Mouse (Mus musculus) heart, adult 18-20 months (tissue): ENCODE data around the gene Atp8a1. TPM values are rescaled to one million over a fixed set of nuclear protein-coding genes. Genes with fewer than 3 reads are reported as not detected.

ENCODE experiments used
- DNase-seq, 2 experiments: peaks; one replicate each; pipeline ENCODE4 v3.0.0; 2021 to 2022; ENCODE audit warnings: mixed read lengths in 1 of 2
- total RNA-seq, 2 experiments: library from RNA; stranded (reverse); gene quantifications; 2 replicates each; pipeline ENCODE4 v1.2.3; 2021

The Atp8a1 gene
- total RNA-seq, 2 experiments from 2014 or later = 26.9 to 30.1 TPM

DNA sequence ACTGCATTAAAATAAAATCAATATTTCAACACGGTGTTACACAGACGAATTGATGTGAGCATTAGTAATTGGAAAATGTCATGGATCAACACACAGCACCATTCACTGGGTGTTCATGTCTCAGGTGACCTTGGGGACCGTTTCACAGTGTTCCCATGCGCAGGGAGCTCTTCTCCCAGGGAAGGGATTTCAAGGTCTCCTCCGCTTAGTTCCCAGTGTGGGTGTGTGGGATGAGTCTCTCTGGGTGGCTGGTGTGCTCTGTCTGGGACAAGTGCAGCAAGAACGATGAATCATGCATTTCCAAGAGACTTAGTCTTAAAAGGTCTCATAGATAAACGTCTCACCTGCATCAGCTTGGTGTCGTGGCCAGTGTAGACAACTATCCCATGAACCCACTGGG lies 78.5 kb downstream of the Atp8a1 start:
- DNase-seq = no peak

DNA sequence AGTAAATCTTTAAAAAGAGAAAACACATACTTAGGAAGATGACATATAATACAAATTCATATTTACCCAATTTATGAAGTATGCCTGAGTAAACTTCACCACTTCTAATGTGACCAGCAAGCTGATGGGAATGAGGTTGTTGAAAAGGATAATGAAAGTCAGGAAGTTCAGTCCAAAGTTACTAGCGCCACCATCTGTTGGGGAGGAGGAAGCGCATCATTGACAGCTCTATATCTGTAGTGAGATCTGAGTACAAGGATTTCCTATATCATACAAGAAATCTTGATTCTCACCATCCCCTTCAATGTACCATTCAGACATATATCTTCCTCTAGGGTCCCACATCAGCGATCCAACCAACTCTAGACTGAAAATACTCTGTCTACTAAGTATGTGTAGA lies 82.4 kb downstream of the Atp8a1 start:
- DNase-seq = no peak

DNA sequence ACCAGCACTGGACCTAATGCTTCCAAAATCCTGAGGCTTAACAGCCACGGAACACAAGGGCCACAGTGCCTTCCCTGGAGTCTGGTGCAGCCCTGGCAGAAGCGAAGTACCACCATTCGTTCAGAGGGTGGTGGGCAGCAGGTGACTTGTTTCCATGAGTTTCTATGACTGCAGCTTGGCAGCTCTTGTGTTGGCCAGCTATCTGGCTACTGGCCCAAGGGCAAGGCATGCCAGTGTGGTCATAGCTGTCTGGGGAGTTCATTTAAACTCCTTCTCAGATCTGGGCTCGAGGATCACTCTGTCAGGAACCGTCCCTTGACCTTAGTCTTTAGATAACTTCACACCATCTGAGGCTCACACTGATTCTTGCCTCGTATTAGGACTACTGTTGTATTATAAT lies 89.1 kb downstream of the Atp8a1 start:
- peak in 1 of 2 experiments; percentile 9 for DNase-seq

DNA sequence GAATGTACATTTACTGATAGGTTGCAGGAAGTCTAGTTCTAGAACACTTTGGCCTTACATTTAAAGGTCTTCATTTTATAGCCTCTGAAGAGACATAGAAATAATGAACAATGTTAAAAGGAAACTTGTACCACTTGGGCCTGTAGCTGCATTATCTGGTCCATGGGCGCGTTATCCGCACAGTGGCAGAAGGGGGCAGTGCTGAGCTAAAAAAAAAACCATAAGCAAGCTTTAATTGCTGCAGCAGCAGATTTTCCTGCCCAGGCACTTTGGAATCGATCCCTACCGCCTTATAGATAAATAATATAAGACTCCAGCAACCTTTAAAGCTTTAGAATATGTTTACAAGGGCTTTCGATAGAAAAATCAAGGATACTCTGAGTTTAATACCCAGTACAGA lies 91.1 kb downstream of the Atp8a1 start:
- DNase-seq = peak; percentile 17 to 68

DNA sequence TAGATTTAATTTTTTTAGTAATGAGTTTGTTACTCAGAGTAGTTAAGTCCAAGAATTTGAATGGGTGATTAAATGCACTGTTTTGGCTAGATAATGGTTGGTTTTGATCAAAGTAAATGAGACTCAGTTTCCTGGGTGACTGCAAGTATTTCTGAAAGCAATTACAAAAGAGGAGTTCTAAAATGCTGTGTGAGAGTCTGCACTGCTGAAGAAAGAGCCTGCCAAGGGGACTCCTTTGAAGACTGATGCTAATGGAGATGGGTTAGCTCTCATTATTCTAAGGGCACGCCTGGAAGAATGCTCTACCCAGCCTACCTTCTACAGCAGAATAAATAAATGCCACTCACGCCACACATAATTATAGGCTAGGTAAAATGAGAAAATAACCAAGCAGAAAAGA lies 94.2 kb downstream of the Atp8a1 start:
- no peak for DNase-seq

DNA sequence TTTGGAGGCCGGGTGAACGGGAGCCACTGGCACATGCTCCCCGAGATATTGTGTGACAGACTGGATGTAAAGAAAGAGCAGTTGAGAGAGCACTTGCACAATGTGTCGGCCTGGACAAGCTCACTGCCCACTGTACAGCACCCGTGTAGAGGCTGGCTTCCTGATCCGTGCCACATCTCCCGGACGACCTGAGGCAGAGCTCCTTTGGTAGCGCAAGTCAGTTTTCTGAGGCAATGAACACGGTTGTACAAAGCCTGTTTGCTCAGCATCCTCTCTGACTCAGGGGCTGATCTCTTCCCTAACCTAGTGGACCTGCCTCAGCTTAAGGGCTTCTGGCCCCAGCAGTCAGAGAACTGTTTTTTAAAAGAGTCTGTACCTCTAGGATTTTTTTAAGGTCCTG lies 94.6 kb downstream of the Atp8a1 start:
- no peak for DNase-seq

DNA sequence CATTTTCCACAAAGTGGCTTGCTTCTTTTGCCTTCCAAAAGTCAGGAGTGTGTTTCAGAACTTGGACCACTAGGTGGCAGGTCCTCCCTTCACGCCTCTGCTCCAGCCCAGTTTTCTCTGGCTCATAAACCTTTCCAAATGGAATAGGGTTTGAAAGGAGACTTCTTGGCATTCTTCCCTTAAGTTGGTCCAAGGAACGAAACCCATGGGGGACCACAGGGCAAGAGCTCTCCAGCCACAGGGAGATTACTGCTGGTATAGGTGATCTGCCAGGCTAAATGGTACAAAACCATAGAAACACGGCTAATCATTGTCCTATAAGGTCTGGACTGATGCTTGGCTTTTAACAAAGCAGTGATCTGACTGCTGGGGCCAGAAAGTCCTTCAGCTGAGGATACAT lies 95.2 kb downstream of the Atp8a1 start:
- DNase-seq = peak; percentile 18 to 38

DNA sequence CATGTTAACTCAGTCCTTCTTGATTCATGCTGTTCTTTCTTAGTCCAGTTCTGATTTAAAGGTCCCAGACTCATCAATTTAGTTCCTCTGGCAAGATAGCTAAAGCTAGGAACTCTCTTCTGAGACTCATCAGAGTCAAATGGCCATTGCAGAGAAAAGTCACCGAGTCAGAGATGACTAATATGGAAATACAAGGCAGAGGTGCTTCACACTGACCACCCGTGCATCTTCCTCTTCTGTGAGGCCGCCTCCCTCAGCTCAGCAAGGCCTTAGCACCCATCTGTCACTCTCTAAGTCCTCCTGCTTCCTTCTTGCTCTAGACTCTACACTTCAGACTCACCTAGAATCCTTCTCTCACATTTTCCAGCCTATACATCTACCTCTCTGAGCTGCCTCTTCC lies 108.0 kb downstream of the Atp8a1 start:
- DNase-seq = no peak

DNA sequence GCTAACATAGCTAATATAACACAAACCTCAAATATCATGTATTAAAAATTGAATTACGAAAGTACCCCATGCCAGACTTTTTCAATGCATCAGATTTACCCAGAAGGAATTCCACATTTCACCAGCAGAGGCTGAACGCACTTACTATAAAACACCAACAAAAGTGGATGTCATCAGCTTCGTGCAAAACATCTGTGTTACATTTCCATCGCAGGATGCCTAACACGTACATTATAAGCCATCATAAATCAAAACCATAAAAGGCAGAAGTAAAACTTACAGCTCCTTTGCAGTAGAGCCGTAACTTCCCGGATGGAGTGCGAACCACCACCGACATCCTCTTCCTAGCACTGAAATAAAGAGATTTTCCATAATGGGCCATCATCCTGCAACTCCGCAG lies 109.1 kb downstream of the Atp8a1 start:
- DNase-seq = no peak

DNA sequence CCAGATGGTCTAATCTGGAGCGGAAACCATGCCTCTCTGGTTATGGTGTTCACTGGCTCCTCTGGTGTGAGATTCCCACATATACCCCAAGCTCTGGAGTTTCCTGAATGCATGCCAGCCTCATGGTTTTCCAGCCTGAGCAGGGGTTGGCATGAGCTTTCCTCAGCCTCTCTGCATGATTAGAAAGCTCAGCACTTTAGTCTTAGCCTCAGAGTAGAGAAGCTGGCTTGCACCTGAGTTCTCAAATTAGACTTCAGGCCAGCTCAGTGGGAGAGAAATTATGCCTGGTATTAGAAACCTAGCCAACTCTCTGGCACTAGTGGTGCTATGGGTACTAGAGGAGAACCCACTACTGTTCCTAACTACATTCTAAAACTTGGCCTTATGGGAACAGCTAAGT lies 111.5 kb downstream of the Atp8a1 start:
- DNase-seq = peak in 1 of 2 experiments; percentile 25

DNA sequence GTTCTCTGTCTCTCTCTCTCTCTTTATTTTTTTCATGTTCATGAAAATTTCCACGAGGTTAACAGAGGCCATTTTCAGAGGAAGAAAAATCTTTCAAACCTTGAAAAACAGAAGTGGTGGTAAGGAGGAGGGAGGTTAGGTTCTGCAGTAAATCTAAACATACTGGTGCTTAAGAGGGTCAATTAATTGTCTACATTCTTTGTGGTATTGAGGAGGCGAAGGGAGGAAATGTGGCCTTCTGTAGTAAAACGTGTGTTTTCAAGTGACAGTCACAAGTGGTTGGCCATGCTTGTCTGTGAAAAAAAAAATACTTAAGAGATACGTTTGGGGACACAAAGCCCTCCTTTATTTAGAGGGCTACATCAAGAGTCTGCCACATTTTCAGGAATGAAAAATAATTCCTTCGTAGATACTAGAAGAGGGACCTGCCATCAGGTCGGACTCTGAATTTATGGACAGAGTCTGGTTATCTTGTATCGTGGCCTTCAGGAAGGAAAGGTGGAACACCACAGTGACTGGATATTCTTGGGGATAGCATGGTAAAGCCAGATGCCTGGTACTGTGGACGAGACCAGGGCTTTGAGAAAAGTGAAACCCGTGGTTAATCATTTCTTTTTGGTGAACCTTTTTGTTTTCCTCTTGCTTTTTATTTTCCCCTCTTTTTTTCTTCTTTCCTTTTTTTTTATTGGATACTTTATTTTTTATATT lies 113.5 kb downstream of the Atp8a1 start:
- DNase-seq = no peak

DNA sequence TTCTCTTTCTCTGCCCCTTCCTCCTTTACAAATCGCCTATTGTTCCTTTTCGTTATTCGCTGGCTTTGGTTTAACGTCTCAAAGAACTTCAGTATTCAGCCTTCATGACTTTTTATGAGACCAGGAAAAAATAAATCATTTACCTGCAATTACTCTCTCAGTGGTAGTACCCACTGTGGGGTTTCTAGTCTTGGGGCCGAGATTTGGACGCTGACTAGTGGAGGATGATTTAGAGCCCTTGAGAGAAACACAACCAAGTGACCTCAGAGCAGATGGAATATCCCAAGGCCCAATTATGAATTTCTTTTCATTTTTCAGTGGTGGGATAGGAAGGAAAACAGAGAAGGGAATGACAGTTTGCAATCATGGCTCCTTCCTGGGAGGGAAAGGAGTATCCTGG lies 114.1 kb downstream of the Atp8a1 start:
- DNase-seq = no peak

DNA sequence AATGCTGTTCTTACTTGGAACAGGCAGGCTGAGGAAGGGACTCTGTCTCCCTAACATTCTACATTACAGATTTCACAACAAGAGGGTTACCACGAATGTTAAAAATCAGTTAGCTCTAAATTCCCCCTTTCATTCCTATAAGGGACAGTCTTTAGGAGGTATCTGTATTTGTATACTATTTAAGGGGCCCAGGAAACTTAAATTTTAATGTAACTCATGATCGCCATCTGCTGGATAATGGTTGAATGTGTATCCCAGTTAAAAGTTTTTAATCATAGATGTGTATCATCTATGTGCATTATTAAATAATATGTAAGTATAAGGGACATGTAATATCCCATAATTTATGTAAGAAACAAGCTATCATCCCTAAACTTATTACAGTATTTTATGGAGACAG lies 119.5 kb downstream of the Atp8a1 start:
- DNase-seq = peak in 1 of 2 experiments; percentile 29

DNA sequence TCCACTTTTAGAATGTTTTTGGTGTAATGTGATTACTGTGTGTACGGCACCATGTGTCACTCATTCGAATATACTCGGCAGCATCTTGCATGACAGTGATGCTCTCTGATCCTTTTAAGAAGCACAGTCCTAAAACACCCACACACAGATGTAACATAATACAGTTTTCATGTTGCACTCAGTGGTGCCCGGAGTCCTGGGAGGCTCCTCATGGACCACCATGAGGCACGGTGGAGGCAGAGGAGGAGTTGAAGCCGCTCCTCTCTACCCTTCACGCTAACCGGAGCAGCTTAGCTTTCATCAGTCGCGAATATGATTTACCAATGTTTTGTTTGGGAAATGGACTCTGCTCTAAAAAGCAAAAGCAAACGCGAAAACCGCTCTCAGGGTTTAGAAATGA lies 120.4 kb downstream of the Atp8a1 start:
- DNase-seq = no peak

DNA sequence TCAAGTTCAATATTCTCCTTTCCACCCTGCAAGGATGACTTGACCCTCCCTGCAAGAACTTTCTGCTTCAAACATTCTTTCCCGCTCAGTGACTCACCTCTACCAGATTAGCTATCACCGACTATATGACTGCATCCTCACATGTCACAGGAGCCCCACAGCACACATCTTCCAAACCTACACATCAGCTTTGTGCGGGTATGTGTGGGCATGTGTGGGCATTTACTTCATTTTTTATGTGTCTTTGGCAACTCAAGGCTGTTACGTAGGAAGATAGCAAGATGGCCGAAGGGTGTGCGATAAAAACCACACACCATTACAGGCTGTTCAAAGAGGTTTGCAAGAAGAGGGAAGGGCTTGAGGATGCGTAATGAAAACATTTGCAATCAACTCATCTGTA lies 145.6 kb downstream of the Atp8a1 start:
- no peak for DNase-seq

DNA sequence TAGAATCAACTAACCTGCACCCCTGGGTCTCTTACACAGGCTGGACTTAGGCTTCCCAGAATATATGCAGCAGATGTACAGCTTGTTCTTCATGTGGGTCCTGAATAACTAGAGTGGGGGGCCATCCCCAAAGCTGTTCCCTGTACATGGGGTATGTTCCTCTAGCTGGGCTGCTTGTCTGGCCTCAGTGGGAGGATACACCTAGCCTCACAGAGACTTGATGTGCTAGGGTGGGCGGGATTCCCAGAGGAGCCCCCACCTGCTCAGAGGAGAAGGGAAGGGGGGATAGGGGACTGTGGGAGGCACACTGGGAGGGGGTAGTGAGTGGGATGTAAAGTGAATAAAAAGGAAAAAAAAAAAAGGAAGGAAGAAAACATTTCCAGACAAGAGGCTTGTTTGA lies 147.8 kb downstream of the Atp8a1 start:
- no peak for DNase-seq

DNA sequence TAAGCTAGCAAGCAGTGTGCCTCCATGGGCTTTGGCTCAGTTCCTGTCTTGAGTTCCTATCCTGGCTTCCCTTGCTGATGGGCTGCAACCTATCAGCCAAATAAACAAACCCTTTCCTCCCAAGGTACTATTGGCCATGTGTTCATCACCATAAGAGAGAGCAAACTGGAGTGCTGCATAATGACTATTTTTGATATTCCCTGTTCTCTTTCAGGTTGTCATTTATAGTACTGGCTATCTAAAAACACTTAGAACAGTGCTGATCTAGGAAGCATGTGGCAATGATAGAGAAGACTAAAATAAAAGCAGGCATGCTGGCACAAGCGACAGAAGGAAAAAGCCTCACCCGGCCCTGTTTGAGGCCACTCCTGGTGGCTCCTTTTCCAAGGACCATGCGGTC lies 149.1 kb downstream of the Atp8a1 start:
- peak; percentile 60 to 68 for DNase-seq

DNA sequence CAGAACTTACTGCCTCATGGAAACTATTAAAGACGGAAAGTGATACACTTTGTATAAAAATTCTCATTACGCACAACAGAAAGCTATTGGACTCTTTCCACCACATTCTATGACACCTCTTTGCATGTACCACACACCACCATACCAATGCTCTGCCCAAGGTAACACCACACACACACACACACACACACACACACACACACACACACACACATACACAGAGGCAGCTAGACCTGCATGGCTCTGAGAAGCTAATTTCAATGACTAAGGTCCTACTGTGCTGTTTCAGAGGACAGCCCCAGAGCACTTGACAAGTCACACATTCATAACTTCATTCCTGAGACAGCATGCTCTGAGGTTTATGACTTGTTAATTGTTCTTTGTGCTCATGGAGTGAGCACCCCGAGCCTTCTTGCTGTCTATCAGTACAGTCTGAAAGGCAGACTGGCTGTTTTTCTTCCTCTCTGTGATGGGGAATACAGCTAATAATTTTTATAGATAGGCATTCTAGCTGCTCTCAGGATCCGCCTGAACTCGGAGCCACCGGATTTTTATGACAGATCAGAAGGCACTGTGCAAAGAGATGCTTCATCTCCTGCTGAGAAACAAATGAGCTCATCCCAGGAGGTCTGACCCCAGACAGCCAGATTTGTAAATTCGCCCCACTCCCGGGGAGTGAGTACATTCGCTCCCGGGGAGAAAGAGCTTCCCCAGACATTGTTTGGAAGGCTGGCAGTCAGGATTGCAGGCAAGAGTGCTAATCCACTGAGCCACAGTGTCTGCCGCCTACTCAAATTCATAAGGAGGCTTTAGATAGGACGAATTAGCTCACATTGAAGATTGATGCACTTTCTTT lies 150.3 kb downstream of the Atp8a1 start:
- DNase-seq = peak in 1 of 2 experiments; percentile 50

DNA sequence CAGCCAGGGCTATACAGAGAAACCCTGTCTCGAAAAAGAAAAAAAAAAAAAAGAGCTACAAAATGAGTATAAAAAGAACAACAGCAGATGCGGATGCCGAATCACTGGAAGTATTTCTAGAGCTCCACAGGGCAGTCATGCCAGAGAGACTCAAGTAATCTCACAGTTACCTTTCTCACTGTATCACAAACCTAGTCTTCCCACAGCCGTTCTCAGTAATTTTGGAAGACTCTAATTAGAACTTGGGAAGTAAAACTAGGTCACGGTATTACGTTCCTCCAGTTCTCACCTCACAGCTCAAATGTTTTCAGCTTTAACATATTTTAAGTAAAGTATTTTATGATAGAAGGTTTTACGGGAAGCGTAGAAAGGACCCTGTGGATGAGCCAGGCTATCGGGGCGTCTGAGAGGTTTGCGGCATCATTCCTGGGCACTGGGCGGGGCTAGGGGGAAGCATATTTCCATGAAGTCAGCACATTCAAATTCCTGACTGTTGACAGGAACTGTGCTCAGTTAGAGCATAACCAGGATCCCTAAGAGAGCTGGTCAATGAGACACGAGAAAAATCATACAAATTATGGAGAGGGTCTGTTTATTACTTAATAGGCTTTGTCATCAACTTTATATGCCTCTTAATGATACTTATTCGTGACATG lies 152.1 kb downstream of the Atp8a1 start:
- DNase-seq = peak; percentile 19 to 44

DNA sequence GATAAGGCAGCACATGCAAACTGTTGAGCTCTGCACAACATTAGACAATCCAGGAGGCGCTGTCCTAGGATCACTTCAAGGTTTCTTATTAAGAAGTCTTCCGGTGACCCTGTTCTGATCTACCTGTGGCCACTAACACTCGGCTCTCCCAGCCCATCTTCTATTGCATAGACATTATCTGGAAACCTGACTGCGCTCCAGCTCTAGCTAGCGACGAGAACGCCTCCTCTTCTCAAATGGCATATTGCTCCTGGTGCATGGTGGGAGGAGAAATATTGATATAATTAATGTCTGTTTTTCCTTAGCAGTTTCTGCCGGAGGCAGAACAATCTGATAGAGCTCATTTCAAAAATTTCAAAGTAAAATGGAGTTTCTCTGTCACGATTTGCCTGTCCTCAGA lies 156.9 kb downstream of the Atp8a1 start:
- DNase-seq = no peak

DNA sequence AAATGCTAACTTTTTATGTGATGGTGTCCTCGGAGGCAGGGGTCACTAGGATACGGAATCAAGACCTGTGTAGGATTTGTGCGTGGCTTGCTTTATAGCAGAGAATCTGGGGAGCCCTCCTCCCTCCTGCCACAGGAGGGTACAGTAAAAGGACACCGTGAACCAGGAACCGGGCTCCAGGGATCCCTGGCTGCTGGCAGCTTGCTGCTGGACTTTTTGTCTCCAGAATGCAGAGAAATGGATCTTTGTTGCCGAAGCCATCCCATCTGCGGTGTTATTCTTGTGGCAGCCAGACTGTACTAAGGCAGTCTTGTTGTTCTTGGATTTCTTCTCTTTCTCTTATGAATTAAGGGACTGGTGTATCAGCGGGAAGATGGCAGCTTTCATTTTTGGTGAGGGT lies 159.2 kb downstream of the Atp8a1 start:
- DNase-seq = no peak

DNA sequence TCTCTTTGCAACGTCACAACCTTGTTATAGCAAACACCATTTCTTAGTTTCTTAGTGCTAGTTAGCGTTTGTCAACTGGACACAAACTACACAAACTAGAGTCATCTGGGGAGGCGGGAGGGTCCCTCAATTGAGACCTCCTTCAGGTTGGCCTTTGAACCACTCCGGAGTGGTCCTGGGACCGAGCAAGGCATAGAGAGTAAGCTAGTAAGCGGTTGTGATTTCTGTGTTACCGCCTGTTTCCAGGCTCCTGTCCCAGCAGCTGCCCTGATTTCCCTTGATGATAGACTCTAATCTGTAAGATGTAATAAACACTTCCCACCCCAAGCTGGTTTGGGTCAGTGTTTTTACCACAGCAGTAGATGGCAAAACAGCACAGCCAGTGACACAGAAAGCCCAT lies 161.3 kb downstream of the Atp8a1 start:
- DNase-seq = no peak

DNA sequence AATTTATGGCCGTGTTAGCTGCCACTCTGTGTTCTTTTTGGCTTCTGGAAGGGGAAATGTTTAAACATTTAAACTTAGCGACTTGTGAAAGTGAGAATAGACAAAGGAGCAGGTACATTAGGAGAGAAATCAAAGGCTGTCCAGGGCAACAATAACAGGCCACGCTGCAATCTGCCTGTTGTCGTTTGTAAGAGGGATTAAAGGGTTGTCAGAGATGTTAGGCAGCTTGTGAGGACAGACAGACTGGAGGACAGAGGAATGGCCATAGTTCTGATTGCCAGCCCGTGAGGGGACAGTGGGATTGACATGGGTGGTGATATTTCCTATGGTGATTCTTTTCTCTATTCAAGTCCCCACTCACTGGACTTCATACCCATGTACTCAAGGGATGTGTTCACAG lies 161.8 kb downstream of the Atp8a1 start:
- DNase-seq = no peak
